Mouse (Mus musculus): ENCODE results near the gene Aqp9. TPM values are rescaled to one million over a fixed set of nuclear protein-coding genes. Genes with fewer than 3 reads are reported as not detected.

Aqp9 gene
- polyA plus RNA-seq, 1 experiment from 2014 or later, result 7.5 TPM

Other genes starting within 250 kb of the Aqp9 start
- 44.3 and 45.9 TPM in 2 replicates for gene Lipc, start 216.5 kb downstream of the Aqp9 start, polyA plus RNA-seq (2015; fragmentation: Nextera tagmentation; extraction: Ambion mirVana)
- gene Aldh1a2, start 47.1 kb upstream of the Aqp9 start, polyA plus RNA-seq (2015; fragmentation: Nextera tagmentation; extraction: Ambion mirVana), result 1.1 and 1.6 TPM in 2 replicates

All from liver, embryonic 16.5 days (tissue).